Mouse (Mus musculus): ENCODE results near the gene Pa2g4. TPM values are rescaled to one million over a fixed set of nuclear protein-coding genes. Genes with fewer than 3 reads are reported as not detected.
"Not testable (repeated sequence)": the region's sequence is repeated elsewhere in the genome, so short reads cannot be mapped to it uniquely, and the experiment has no call there.

The Pa2g4 gene
- polyA plus RNA-seq, 1 experiment = 396 TPM

DNA sequence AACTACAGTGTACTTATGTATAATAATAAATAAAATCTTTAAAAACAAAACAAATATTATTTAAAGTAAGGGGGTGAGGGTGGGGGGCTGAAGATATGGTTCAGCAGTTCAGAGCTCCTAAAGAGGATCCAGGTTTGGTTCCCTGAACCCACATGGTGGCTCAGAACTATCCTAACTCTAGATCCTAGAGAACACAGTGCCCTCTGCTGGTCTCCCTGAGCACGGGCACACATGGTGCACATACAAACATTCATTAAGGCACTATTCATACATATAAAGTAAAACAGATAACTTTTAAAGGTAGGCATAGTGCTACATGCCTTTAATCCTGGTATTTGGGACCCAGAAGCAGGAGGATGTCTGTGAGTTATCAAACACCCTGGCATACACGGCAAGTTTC is 9.3 kb upstream of the Pa2g4 start:
- Histone ChIP-seq H3K36me3 (ENCODE audit: control insufficient read depth, insufficient read depth, low read length, poor library complexity, severe bottlenecking) (peaks cover 42% of the 10 kb centered on the region), H3K27me3 (ENCODE audit: control insufficient read depth, insufficient read depth, low read length, poor library complexity, severe bottlenecking) (no peaks in the 10 kb centered on the region), H3K4me3 (ENCODE audit: low read depth, low read length) (no peak overlapping the region), H3K27ac (ENCODE audit: insufficient read depth, low read length) (no peak overlapping the region), H3K4me1 (ENCODE audit: control insufficient read depth, insufficient read depth, low read length) (no peaks in the 10 kb centered on the region), H3K9ac (ENCODE audit: low read depth, poor library complexity, severe bottlenecking) (no peak overlapping the region), H3K9me3 (replicated peaks; ENCODE audit: control insufficient read depth, insufficient read depth, low read length, poor library complexity, severe bottlenecking) (no peaks in the 10 kb centered on the region)
- TF ChIP-seq EP300 (IDR thresholded peaks at IDR 0.05; ENCODE audit: insufficient read depth, low read depth, low read length) (no peak), CTCF (IDR thresholded peaks at IDR 0.05; ENCODE audit: low read depth, low read length) (peak; percentile 78)

- H3K9me3 ChIP-seq (replicated peaks; ENCODE audit: control insufficient read depth, insufficient read depth, low read length, poor library complexity, severe bottlenecking) = no peaks in the 10 kb centered on the region
- peak overlapping the region; percentile 92 for H3K9ac ChIP-seq (ENCODE audit: low read depth, poor library complexity, severe bottlenecking)
- peak overlapping the region; percentile 86 for H3K4me3 ChIP-seq (ENCODE audit: low read depth, low read length)
- TF ChIP-seq POLR2A (IDR thresholded peaks at IDR 0.05; ENCODE audit: insufficient read depth, low read length) (no peak), CTCF (IDR thresholded peaks at IDR 0.05; ENCODE audit: low read depth, low read length) (no peak), EP300 (IDR thresholded peaks at IDR 0.05; ENCODE audit: insufficient read depth, low read depth, low read length) (no peak)
- peaks cover 2% of the 10 kb centered on the region for H3K4me1 ChIP-seq (ENCODE audit: control insufficient read depth, insufficient read depth, low read length)
- peak overlapping the region; percentile 23 for H3K27ac ChIP-seq (ENCODE audit: insufficient read depth, low read length)
- peaks cover 37% of the 10 kb centered on the region for H3K36me3 ChIP-seq (ENCODE audit: control insufficient read depth, insufficient read depth, low read length, poor library complexity, severe bottlenecking)
- no peaks in the 10 kb centered on the region for H3K27me3 ChIP-seq (ENCODE audit: control insufficient read depth, insufficient read depth, low read length, poor library complexity, severe bottlenecking)
These were observed 490 bp downstream of the Pa2g4 start for GRCm38 (mm10) chr10:128565206-128565787.

DNA sequence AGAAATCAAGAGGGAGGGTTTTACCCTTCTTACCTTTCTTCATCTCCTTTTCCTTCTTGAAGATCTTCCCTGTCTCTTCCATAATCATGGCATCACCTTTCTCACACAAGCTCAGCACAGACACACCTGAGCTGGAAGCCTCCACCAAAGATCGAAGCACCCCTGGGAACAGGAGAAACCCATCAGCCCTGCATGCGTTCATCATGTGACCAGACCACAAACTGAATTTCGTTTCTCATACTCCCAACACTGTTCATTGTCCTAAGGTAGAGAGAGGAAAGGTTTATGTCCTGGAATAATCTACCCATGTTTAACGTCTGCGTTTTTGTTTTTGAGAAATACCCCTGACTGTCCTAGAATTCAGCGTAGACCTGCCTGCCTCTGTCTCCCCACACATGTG is 2.2 kb downstream of the Pa2g4 start:
- Histone ChIP-seq H3K9ac (ENCODE audit: low read depth, poor library complexity, severe bottlenecking) (peak overlapping the region; percentile 92), H3K4me3 (ENCODE audit: low read depth, low read length) (peak overlapping the region; percentile 53), H3K27ac (ENCODE audit: insufficient read depth, low read length) (peak overlapping the region; percentile 17; the same call in 1 of the 2 replicates), H3K27me3 (ENCODE audit: control insufficient read depth, insufficient read depth, low read length, poor library complexity, severe bottlenecking) (no peaks in the 10 kb centered on the region), H3K9me3 (replicated peaks; ENCODE audit: control insufficient read depth, insufficient read depth, low read length, poor library complexity, severe bottlenecking) (no peaks in the 10 kb centered on the region), H3K36me3 (ENCODE audit: control insufficient read depth, insufficient read depth, low read length, poor library complexity, severe bottlenecking) (peaks cover 55% of the 10 kb centered on the region), H3K4me1 (ENCODE audit: control insufficient read depth, insufficient read depth, low read length) (peaks cover 2% of the 10 kb centered on the region)
- TF ChIP-seq EP300 (IDR thresholded peaks at IDR 0.05; ENCODE audit: insufficient read depth, low read depth, low read length) (no peak), POLR2A (IDR thresholded peaks at IDR 0.05; ENCODE audit: insufficient read depth, low read length) (no peak), CTCF (IDR thresholded peaks at IDR 0.05; ENCODE audit: low read depth, low read length) (no peak)

- H3K36me3 ChIP-seq (ENCODE audit: control insufficient read depth, insufficient read depth, low read length, poor library complexity, severe bottlenecking) = peaks cover 46% of the 10 kb centered on the region
These were observed 8.8 kb downstream of the Pa2g4 start for GRCm38 (mm10) chr10:128556963-128557362.

DNA sequence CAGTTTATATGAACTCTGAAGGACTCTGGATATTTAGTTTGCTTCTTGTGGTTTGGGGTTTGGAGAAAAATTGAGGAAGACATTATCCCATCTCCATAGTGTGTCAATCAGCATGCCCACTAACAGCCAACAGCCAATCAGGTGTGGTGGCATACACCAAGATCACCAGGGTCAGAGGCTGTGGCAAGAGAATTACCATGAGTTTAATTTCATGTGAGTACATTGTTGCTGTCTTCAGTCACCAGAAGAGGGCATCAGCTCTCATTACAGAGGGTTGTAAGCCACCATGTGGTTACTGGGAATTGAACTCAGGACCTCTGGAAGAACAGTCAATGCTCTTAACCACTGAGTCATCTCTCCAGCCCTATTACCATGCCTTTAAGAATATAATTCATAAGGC is 9.5 kb downstream of the Pa2g4 start:
- H3K9ac ChIP-seq (ENCODE audit: low read depth, poor library complexity, severe bottlenecking) = no peak overlapping the region
- TF ChIP-seq CTCF (IDR thresholded peaks at IDR 0.05; ENCODE audit: low read depth, low read length) (peak; percentile 12), POLR2A (IDR thresholded peaks at IDR 0.05; ENCODE audit: insufficient read depth, low read length) (no peak), EP300 (IDR thresholded peaks at IDR 0.05; ENCODE audit: insufficient read depth, low read depth, low read length) (no peak)
- H3K4me3 ChIP-seq (ENCODE audit: low read depth, low read length) = no peak overlapping the region
- no peaks in the 10 kb centered on the region for H3K4me1 ChIP-seq (ENCODE audit: control insufficient read depth, insufficient read depth, low read length)
- H3K9me3 ChIP-seq (replicated peaks; ENCODE audit: control insufficient read depth, insufficient read depth, low read length, poor library complexity, severe bottlenecking) = no peaks in the 10 kb centered on the region
- no peak overlapping the region for H3K27ac ChIP-seq (ENCODE audit: insufficient read depth, low read length)
- H3K27me3 ChIP-seq (ENCODE audit: control insufficient read depth, insufficient read depth, low read length, poor library complexity, severe bottlenecking) = no peaks in the 10 kb centered on the region
- H3K36me3 ChIP-seq (ENCODE audit: control insufficient read depth, insufficient read depth, low read length, poor library complexity, severe bottlenecking) = peaks cover 39% of the 10 kb centered on the region

More at GRCm38 (mm10) chr10:128556963-128557362, 8.8 kb downstream of the Pa2g4 start:
- H3K4me1 ChIP-seq (ENCODE audit: control insufficient read depth, insufficient read depth, low read length) = no peaks in the 10 kb centered on the region
- H3K9ac ChIP-seq (ENCODE audit: low read depth, poor library complexity, severe bottlenecking) = no peak overlapping the region
- H3K27me3 ChIP-seq (ENCODE audit: control insufficient read depth, insufficient read depth, low read length, poor library complexity, severe bottlenecking) = no peaks in the 10 kb centered on the region
- H3K27ac ChIP-seq (ENCODE audit: insufficient read depth, low read length) = peak overlapping the region; percentile 32; the same call in 1 of the 2 replicates
- TF ChIP-seq EP300 (IDR thresholded peaks at IDR 0.05; ENCODE audit: insufficient read depth, low read depth, low read length) = no peak
- TF ChIP-seq CTCF (IDR thresholded peaks at IDR 0.05; ENCODE audit: low read depth, low read length) = no peak
- TF ChIP-seq POLR2A (IDR thresholded peaks at IDR 0.05; ENCODE audit: insufficient read depth, low read length) = no peak
- H3K9me3 ChIP-seq (replicated peaks; ENCODE audit: control insufficient read depth, insufficient read depth, low read length, poor library complexity, severe bottlenecking) = no peaks in the 10 kb centered on the region
- H3K4me3 ChIP-seq (ENCODE audit: low read depth, low read length) = no peak overlapping the region

- H3K27me3 ChIP-seq (ENCODE audit: control insufficient read depth, insufficient read depth, low read length, poor library complexity, severe bottlenecking); H3K9ac ChIP-seq (ENCODE audit: low read depth, poor library complexity, severe bottlenecking); H3K4me1 ChIP-seq (ENCODE audit: control insufficient read depth, insufficient read depth, low read length); H3K4me3 ChIP-seq (ENCODE audit: low read depth, low read length); H3K9me3 ChIP-seq (replicated peaks; ENCODE audit: control insufficient read depth, insufficient read depth, low read length, poor library complexity, severe bottlenecking); H3K27ac ChIP-seq (ENCODE audit: insufficient read depth, low read length): not testable (repeated sequence)
- H3K36me3 ChIP-seq (ENCODE audit: control insufficient read depth, insufficient read depth, low read length, poor library complexity, severe bottlenecking) = peaks cover 32% of the 10 kb centered on the region
These were observed 10.2 kb downstream of the Pa2g4 start for GRCm38 (mm10) chr10:128555567-128555966.

GRCm38 (mm10) chr10:128550144-128550823 is 15.5 kb downstream of the Pa2g4 start:
- not testable (repeated sequence) for H3K9me3 ChIP-seq (replicated peaks; ENCODE audit: control insufficient read depth, insufficient read depth, low read length, poor library complexity, severe bottlenecking); H3K27me3 ChIP-seq (ENCODE audit: control insufficient read depth, insufficient read depth, low read length, poor library complexity, severe bottlenecking); H3K9ac ChIP-seq (ENCODE audit: low read depth, poor library complexity, severe bottlenecking); H3K4me1 ChIP-seq (ENCODE audit: control insufficient read depth, insufficient read depth, low read length); H3K4me3 ChIP-seq (ENCODE audit: low read depth, low read length); H3K27ac ChIP-seq (ENCODE audit: insufficient read depth, low read length)
- H3K36me3 ChIP-seq (ENCODE audit: control insufficient read depth, insufficient read depth, low read length, poor library complexity, severe bottlenecking) = peaks cover 12% of the 10 kb centered on the region

DNA sequence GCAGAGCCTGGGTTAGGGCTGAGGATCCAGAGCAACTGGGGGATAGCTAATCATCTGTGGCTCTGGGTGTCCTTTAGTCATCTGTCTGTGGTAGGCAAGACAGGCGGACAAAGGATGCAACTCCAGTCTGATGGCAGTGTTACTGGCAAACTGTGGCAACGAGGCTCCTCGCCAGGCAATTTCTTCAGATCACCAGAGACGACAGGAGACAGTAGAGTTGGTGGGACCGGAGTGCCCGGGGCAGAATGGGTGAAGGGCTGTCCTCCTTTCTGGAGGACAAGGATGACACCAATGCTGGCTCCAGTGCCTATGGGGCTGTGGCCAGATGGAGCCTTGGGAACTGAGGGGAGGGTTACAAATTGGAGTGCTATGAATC is 16.1 kb downstream of the Pa2g4 start:
- Histone ChIP-seq H3K36me3 (ENCODE audit: control insufficient read depth, insufficient read depth, low read length, poor library complexity, severe bottlenecking) (peaks cover 18% of the 10 kb centered on the region), H3K9ac (ENCODE audit: low read depth, poor library complexity, severe bottlenecking) (peak overlapping the region; percentile 100; the same call in 1 of the 2 replicates)
- not testable (repeated sequence) for H3K27ac ChIP-seq (ENCODE audit: insufficient read depth, low read length); H3K4me3 ChIP-seq (ENCODE audit: low read depth, low read length); H3K4me1 ChIP-seq (ENCODE audit: control insufficient read depth, insufficient read depth, low read length); H3K9me3 ChIP-seq (replicated peaks; ENCODE audit: control insufficient read depth, insufficient read depth, low read length, poor library complexity, severe bottlenecking); H3K27me3 ChIP-seq (ENCODE audit: control insufficient read depth, insufficient read depth, low read length, poor library complexity, severe bottlenecking)
